Mouse (Mus musculus) embryonic facial prominence, embryonic 10.5 days (tissue): Measurements from ENCODE around the gene Sh2b1. TPM values are rescaled to one million over a fixed set of nuclear protein-coding genes. Genes with fewer than 3 reads are reported as not detected.

ENCODE experiments used
- DNase-seq: peaks from one replicate; pipeline ENCODE4 v3.0.0-alpha.2; 2017; ENCODE audit warnings: low spot score
- H3K27ac ChIP-seq: fragments of 300-500 bp; sonication (generic); replicated peaks from 2 replicates; pipeline ENCODE4 v1.5.1; 2016; ENCODE audit warnings: mild to moderate bottlenecking
- H3K27me3 ChIP-seq: fragments of 300-500 bp; sonication (generic); replicated peaks from 2 replicates; pipeline ENCODE4 v1.6.1; 2016; ENCODE audit warnings: low read depth, mild to moderate bottlenecking; ENCODE audit not compliant: poor library complexity, severe bottlenecking
- H3K36me3 ChIP-seq: fragments of 300-500 bp; sonication (generic); replicated peaks from 2 replicates; pipeline ENCODE4 v1.6.1; 2016; ENCODE audit warnings: mild to moderate bottlenecking, moderate library complexity
- H3K4me1 ChIP-seq: fragments of 300-500 bp; sonication (generic); 2 replicates; pipeline ENCODE4 v1.6.1; 2016
- H3K4me3 ChIP-seq: fragments of 300-500 bp; sonication (generic); 2 replicates; pipeline ENCODE4 v1.5.1; 2016; ENCODE audit warnings: mild to moderate bottlenecking, moderate library complexity
- H3K9me3 ChIP-seq: fragments of 300-500 bp; sonication (generic); 2 replicates; pipeline ENCODE4 v1.6.1; 2016; ENCODE audit warnings: mild to moderate bottlenecking
- WGBS: fragments of 180-500 bp; shearing (Covaris S2); methylation state at CpG from one replicate; pipeline ENCODE4 v1.1.7; 2016; 5-methylcytosine and 5-hydroxymethylcytosine counted together
- polyA plus RNA-seq: library from polyadenylated mRNA; unstranded; fragments of >200 nt; fragmentation: Nextera tagmentation; extraction: Ambion mirVana; gene quantifications from 2 replicates; pipeline ENCODE4 v1.2.1, GENCODE M21; 2016

The Sh2b1 gene
- polyA plus RNA-seq = 53.3 and 54.0 TPM in 2 replicates

DNA sequence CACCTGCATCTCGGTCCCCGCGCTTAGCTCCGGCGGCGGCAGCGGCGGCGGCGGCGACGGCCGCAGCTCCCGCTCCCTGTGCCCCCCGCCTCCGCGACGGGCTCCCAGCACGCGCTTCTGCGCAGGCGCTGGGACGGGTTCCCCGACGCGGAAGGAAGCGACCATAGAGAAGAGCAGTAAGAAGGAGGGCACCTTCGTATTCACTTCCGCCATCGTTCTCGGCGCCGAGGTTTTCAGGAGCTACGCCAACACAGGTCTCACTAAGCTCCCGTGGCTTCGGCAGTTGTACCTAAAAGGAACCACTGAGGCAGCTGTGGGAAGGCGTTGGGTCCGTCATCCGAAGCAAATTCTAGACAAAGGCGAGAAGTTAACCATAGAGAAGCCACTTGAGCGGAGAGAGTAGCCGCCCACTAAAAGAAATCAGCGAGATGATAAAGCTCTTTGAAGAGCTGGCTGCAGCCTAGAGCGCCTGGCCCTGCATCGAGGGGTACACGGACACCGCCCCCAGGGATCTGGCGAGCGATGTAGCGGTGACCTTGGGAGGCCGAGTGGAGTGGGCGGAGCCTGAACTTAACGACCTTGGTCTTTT is at the start of gene Sh2b1:
TSS of gene Sh2b1 (minus strand) at position 432 of the 589 bp plus-strand sequence.
- Histone ChIP-seq H3K27ac (peak within 1 kb of the TSS; percentile 97), H3K27me3 (no peaks in the 10 kb centered on the region), H3K4me1 (peaks cover 26% of the 10 kb centered on the region), H3K9me3 (no peaks in the 10 kb centered on the region), H3K4me3 (peak within 1 kb of the TSS; percentile 97), H3K36me3 (peaks cover 31% of the 10 kb centered on the region)
- DNase-seq = peak; percentile 92
- WGBS = under 1% methylated on average over 53 of the region's 53 CpGs

DNA sequence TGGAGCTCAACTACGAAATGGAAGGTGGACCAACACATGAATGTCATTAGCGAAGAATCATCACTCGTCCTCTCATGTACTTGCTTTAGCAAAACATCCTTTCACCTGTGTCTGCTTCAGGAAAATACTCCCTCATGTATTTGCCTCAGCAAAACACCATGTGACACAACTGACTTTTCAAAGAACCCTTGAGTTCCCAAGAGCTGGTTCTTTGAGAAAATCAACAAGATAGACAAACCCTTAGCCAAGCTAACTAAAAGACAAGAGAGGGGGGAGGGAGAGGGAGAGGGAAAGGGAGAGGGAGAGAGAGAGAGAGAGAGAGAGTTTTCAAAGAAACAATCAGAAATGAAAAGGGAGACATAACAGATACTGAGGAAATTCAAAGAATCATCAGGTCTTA is 48.1 kb upstream of the Sh2b1 start:
- Histone ChIP-seq H3K36me3 (no peaks in the 10 kb centered on the region), H3K27ac (no peak overlapping the region), H3K4me1 (no peaks in the 10 kb centered on the region), H3K9me3 (no peaks in the 10 kb centered on the region), H3K4me3 (no peak overlapping the region), H3K27me3 (no peaks in the 10 kb centered on the region)
- no peak for DNase-seq
- WGBS = 80% methylated on average over 3 of the region's 3 CpGs

DNA sequence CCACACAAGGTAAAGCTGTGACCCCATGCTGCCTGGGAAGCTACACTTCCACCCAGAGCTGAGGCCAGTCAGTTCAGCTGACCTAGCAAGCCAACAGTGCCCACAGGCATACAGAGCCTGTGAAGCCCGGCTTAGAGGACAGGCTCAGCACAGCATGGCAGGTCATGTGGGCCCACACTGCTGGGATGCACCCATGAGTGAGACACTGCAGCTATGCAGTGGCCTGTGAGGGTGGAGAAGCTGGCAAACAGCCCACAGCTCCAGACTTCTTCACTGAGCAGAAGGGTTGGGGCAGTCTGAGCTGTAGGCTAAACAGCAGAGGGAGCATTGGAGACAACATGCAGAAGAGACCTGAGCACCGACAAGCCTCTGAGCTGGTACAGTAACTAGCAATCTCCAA is 44.3 kb upstream of the Sh2b1 start:
- Histone ChIP-seq H3K9me3 (no peaks in the 10 kb centered on the region), H3K4me3 (no peak overlapping the region), H3K27me3 (no peaks in the 10 kb centered on the region), H3K36me3 (no peaks in the 10 kb centered on the region), H3K4me1 (no peaks in the 10 kb centered on the region), H3K27ac (no peak overlapping the region)
- no peak for DNase-seq
- WGBS = 70% methylated on average over 2 of the region's 2 CpGs

DNA sequence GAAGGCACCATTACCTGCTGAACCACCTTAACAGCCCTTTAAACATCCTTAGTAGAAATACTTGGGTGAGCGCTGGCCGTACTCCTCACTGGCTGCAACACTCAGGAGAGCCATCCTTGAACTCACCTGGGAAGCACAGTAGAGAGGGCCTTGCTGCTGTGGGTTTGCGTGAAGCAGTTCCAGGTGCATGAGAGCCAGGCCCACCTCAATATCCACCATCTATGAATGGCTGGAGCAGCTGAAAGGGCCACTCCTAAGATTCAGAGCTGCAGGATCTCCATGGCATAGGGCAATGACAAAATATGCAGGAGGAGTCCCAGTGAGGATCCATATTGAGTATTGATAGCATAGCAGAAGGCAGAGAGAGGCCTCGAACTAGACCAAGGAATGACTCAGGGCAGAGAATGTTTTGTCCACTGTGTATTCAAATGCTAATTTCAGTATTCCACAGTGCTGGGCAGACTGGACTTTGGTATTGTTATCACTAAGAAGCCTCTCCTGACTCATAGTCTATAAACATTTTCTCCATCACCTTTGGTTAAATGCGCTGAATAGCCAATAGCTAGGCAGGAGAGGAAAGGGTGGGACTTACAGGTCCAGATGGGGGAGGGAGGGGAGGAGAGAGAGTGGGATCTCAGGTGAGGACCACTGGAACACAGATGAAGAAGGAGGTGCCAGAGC is 43.2 kb upstream of the Sh2b1 start:
- H3K9me3 ChIP-seq = no peaks in the 10 kb centered on the region
- 88% methylated on average over 5 of the region's 5 CpGs for WGBS
- H3K27ac ChIP-seq = no peak overlapping the region
- H3K4me1 ChIP-seq = no peaks in the 10 kb centered on the region
- DNase-seq = no peak
- H3K27me3 ChIP-seq = no peaks in the 10 kb centered on the region
- no peaks in the 10 kb centered on the region for H3K36me3 ChIP-seq
- no peak overlapping the region for H3K4me3 ChIP-seq

DNA sequence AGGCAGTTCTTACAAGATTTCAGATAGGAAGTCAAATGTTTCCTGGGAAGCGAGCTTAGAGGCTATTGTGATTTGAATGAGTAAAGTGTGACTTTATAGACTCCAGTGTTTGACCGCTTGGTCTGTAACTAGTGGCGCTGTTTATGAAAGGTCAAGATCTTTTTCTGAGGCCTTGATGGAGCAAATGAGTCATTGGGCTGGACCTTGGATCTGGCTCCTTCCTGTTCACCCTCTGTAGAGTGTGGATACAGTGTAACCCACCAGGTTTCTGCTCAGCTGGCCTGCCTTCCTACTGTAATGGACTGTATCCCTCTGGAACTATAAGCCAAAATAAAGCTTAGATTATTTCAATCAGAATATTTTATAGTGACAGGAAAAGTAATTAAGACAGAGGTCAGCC is 36.1 kb upstream of the Sh2b1 start:
- DNase-seq = no peak
- WGBS = 85% methylated on average over 3 of the region's 3 CpGs
- H3K27ac ChIP-seq = no peak overlapping the region
- H3K27me3 ChIP-seq = no peaks in the 10 kb centered on the region
- no peaks in the 10 kb centered on the region for H3K36me3 ChIP-seq
- H3K4me3 ChIP-seq = no peak overlapping the region
- no peaks in the 10 kb centered on the region for H3K4me1 ChIP-seq
- H3K9me3 ChIP-seq = no peaks in the 10 kb centered on the region

DNA sequence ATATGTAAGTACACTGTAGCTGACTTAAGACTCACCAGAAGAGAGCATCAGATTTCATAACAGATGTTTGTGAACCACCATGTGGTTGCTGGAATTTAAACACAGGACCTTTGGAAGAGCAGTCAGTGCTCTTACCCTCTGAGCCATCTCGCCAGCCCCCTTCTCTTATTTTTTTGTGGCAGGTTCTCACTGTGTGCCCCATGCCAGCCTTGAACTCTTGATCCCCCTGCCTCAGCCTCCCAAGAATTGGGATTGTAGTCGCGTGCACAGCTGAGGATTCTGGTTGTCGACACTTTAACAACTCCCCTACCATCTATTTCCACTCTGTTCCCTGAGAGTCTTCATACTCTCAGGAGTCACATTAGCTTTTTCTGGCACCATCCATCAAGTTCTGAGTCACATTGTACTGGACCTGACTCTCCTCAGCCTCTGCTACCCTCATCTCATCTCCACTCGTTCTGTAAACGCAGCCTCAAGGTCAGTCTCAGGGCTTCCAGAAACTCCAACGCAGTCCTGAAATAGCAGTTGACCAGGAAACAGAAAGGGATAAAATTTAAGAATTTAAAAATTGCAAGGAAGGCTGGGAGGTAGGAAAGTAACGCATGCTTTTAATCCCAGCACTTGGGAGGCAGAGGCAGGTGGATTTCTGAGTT is 32.0 kb upstream of the Sh2b1 start:
- 86% methylated on average over 8 of the region's 8 CpGs for WGBS

DNA sequence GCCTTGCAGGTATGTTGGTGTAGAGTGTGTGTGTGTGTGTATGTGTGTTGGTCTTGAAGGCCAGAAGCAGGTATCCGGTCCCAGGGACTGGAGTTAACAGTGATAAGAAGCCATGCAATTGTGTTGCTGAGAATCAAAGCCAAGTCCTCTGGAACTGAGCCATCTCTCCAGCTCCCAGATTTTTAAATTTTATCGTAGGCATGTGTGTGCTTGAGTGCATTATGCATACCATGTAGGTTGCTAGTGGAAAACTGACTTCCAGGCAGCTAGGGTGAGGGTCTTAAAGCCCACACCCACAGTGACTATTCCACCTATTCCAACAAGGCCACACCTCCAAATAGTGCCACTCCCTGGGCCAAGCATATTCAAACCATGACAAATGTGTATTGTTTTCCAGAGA is 29.7 kb upstream of the Sh2b1 start:
- Histone ChIP-seq H3K4me3 (no peak overlapping the region), H3K36me3 (peaks cover 15% of the 10 kb centered on the region), H3K4me1 (peaks cover 13% of the 10 kb centered on the region), H3K27ac (no peak overlapping the region), H3K9me3 (no peaks in the 10 kb centered on the region), H3K27me3 (no peaks in the 10 kb centered on the region)
- no peak for DNase-seq
- WGBS = 90% methylated on average over 2 of the region's 2 CpGs

More for the DNA sequence above, 32.0 kb upstream of the Sh2b1 start:
- Histone ChIP-seq H3K4me1 (peaks cover 7% of the 10 kb centered on the region), H3K36me3 (no peaks in the 10 kb centered on the region), H3K27ac (no peak overlapping the region), H3K9me3 (no peaks in the 10 kb centered on the region), H3K4me3 (no peak overlapping the region), H3K27me3 (no peaks in the 10 kb centered on the region)
- no peak for DNase-seq

DNA sequence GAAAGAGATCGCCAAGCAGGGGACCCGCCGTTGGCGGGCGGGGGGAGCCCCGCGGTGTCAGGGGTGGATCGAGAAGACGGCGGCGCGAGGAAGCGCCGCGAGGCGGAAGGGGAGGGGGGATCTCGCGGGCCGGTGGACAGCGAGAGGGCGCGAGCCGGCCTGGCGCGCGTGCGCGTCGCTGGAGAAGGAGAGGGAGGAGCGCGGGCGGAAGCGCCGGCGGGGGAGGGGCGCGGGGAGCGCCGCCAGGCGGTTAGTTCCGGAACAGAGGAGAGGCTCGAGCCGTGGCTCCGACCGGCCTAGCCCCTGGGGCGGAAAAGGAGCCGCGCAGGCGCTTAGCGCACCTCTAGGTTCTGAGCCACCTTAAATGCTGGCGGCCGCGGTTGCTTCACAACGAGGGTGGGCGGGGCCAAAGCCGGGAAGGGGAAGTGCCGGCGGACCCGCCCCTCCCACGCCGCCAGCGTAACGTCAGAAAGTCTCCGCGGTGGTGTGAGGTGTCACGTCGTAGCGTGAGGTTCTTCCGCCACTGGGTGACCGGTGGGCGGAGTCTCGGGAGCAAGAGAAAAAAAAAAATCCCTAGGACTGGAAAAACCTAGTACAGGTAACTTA is 28.2 kb upstream of the Sh2b1 start, which contains the start of gene Atxn2l:
TSS of gene Atxn2l (minus strand) at position 165 of the 606 bp plus-strand sequence.
- Histone ChIP-seq H3K36me3 (peaks cover 30% of the 10 kb centered on the region), H3K9me3 (no peaks in the 10 kb centered on the region)
- under 1% methylated on average over 69 of the region's 72 CpGs for WGBS

DNA sequence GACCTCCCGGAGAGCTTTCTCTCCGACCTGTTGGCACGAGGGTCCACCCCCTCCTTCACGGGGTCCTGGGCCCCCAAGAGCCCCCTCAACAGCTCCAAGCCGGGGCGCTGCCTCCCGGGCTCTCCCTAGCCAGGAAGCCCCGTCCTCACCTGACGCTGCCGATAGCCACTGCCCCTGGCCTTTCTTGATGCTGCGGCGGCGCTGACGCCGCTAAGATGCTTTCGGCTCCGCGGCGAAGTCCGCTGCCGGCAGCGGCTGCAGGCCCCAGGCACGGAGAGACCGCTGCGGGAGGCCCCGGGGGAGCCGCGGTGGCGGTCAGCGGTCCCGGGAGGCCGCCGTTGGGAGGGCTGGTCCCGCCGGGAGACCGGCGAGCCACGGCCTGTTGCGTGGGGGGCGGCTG is 27.5 kb upstream of the Sh2b1 start:
- WGBS = under 1% methylated on average over 40 of the region's 40 CpGs
- H3K27ac ChIP-seq = peak overlapping the region; percentile 100

More for the DNA sequence above, 28.2 kb upstream of the Sh2b1 start, which contains the start of gene Atxn2l:
- H3K4me3 ChIP-seq = peak within 1 kb of the TSS; percentile 99
- H3K27ac ChIP-seq = peak within 1 kb of the TSS; percentile 100
- H3K4me1 ChIP-seq = peaks cover 13% of the 10 kb centered on the region
- no peaks in the 10 kb centered on the region for H3K27me3 ChIP-seq
- DNase-seq = peak; percentile 99

DNA sequence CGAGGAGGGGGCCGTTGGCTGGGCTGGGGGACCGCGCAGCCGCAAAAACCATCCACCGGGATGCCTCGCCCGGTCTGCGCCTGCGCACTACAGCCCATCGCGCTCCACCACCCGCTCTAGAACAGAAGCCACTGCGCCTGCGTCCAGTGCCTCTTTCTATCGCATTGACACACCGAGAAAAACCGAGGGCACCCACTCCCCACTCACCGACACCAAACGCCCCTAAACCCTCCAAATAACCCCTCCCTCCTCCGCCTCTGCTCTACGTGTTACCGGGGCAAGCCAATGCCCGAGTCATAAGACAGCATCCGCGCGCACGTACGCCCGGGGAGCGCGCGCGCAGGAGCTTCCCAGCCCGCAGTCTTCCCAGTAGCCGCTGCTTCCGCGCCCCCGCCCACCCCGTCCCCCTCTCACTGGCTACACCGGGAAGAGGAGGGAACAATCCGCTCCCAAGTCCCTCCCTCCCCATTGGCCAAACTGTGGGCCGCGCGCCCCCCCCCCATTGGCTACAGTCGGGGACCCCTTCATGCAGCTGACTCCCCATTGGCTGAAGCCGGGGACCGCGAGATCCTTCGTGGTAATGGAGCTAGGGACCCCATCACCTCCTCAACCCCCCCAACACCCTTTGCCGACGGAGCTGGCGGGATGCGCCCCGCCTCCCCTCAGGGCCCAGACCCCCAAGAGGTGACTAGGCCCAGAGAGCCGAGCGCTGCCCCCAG is 27.0 kb upstream of the Sh2b1 start:
- Histone ChIP-seq H3K27ac (peak overlapping the region; percentile 100), H3K9me3 (no peaks in the 10 kb centered on the region), H3K36me3 (peaks cover 42% of the 10 kb centered on the region), H3K4me1 (peaks cover 13% of the 10 kb centered on the region), H3K4me3 (peak overlapping the region; percentile 99), H3K27me3 (no peaks in the 10 kb centered on the region)
- WGBS = under 1% methylated on average over 57 of the region's 57 CpGs
- peak; percentile 99 for DNase-seq

More for the DNA sequence above, 27.5 kb upstream of the Sh2b1 start:
- no peak for DNase-seq
- Histone ChIP-seq H3K36me3 (peaks cover 36% of the 10 kb centered on the region), H3K27me3 (no peaks in the 10 kb centered on the region), H3K9me3 (no peaks in the 10 kb centered on the region), H3K4me3 (peak overlapping the region; percentile 99), H3K4me1 (peaks cover 13% of the 10 kb centered on the region)

DNA sequence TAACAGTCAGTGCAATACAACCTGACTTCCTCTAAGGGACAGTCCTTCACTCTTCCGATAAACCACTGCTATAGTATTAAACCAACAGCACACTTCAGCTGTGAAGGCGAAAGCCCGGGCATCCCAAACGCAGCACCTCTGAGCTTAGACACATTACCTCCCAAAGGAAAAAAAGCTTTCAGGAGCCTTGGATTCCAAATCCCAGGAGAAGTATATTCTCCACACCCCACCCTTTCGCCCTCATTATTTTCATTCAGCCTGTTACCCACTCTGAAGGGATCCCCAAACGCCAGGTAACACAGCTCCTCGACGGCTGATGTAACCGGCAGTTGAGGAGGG is 26.4 kb upstream of the Sh2b1 start:
- Histone ChIP-seq H3K4me3 (peak overlapping the region; percentile 99), H3K9me3 (no peaks in the 10 kb centered on the region), H3K27me3 (no peaks in the 10 kb centered on the region), H3K36me3 (peaks cover 47% of the 10 kb centered on the region), H3K27ac (peak overlapping the region; percentile 100), H3K4me1 (peaks cover 13% of the 10 kb centered on the region)
- DNase-seq = no peak
- 6% methylated on average over 9 of the region's 9 CpGs for WGBS

DNA sequence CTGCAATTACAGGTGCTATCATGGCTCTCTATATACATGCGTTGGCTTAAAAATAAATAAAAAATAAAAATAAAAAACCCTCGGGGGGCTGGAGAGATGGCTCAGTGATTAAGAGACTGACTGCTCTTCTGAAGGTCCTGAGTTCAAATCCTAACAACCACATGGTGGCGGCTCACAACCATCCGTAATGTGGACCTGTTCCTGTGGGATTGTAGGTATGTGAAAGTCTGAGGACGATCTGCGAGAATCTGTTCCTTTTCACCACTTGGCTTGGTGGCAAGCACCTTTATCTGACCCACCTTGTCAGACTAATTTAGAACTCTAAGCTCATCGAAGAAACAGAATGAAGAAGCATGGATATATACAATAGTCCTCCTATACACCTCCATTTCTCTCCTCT is 24.2 kb upstream of the Sh2b1 start:
- H3K4me1 ChIP-seq = peaks cover 13% of the 10 kb centered on the region
- no peaks in the 10 kb centered on the region for H3K27me3 ChIP-seq
- no peaks in the 10 kb centered on the region for H3K9me3 ChIP-seq
- 95% methylated on average over 7 of the region's 7 CpGs for WGBS
- no peak for DNase-seq
- H3K27ac ChIP-seq = no peak overlapping the region
- H3K4me3 ChIP-seq = no peak overlapping the region
- peaks cover 70% of the 10 kb centered on the region for H3K36me3 ChIP-seq
